Comparison of ENCODE assay signal across 8 mouse cellular contexts in the genomic region with DNA sequence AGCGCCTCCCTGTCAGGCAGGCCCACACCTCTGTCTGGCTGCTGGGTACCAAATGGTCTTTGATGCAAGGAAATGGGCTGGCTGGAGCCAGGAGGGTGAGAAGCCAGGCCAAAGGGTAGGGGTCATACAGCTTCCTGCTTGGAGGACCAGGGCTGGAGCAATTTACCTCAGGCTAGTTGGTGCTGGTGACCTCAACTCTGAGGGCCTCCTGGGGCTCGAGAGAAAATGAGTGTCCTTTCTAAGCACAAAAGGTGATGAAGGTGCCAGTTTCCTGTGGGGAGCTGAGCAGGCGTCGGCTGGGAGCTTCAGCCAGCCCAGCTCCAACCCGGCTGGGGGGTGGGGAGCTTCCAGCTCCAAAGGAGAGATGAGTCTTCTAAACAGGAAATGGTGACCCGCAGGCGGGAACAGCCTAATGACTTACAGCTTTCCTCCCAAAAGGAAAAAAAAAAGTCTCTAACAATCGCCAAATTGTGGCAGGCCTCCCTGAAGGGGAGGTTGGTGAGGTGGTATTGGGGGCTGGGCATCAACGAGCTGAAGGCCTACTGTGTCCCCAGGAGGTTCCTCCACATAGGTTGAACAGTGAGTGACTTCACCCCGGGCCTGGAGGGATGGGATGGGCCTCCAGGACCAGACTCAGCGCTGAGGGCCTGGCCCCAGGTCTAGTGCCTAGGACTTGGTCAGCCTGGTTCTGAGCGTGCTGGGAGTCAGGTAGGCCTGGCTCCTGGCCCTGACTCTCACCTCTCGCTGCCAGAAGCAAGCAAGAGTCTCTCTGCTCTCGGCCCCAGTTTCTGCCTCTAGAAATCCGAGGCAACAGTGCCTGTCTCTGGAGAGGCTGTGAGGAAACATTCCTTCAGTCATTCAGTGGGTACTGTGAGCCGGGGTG. TPM values are rescaled to one million over a fixed set of nuclear protein-coding genes. Genes with fewer than 3 reads are reported as not detected.
DNase-seq lines count a peak whose midpoint lies in the region; ATAC-seq and TF ChIP-seq lines count a peak whose summit lies in the region.

No protein-coding gene starts in this region.

- H3K4me2 ChIP-seq in heart, embryonic 11.5 days = peak overlapping the region; percentile 5; the same call in 1 of the 2 replicates
- H3K4me2 ChIP-seq in lung, embryonic 16.5 days (ENCODE audit: low read depth, low read length) = peak overlapping the region; percentile 89

- peak; percentile 78 for DNase-seq in embryo, embryonic 10 days (ENCODE audit: low spot score)
- peak; percentile 65 for DNase-seq in kidney, adult 9 months
- no peak for DNase-seq in frontal cortex, adult 2 months (ENCODE audit: extremely low spot score in 1 of 2, low spot score in 1 of 2)
- no peak for DNase-seq in cerebellum, adult 11 months
- no peak for DNase-seq in thymus, postnatal 0 days (ENCODE audit: low spot score)

- H3K36me3 ChIP-seq in E14TG2a.4 (ENCODE audit: insufficient read depth, low read length) = peaks cover 6% of the 10 kb centered on the region; the same call in 1 of the 2 replicates
- H3K36me3 ChIP-seq in heart, embryonic 11.5 days (ENCODE audit: control insufficient read depth, insufficient read depth, low read length) = no peaks in the 10 kb centered on the region
- H3K36me3 ChIP-seq in lung, embryonic 16.5 days (ENCODE audit: control insufficient read depth, insufficient read depth, low read length) = peaks cover 6% of the 10 kb centered on the region

- peak overlapping the region; percentile 65 for H3K9ac ChIP-seq in heart, embryonic 11.5 days (ENCODE audit: low read depth, low read length)
- peak overlapping the region; percentile 80 for H3K9ac ChIP-seq in lung, embryonic 16.5 days (ENCODE audit: low read length)

- H3K9me3 ChIP-seq in E14TG2a.4 (ENCODE audit: low read length) = no peaks in the 10 kb centered on the region
- H3K9me3 ChIP-seq in heart, embryonic 11.5 days (replicated peaks; ENCODE audit: control insufficient read depth, low read length) = no peaks in the 10 kb centered on the region
- no peaks in the 10 kb centered on the region for H3K9me3 ChIP-seq in lung, embryonic 16.5 days (ENCODE audit: control insufficient read depth, low read length)

- no peak for ATAC-seq in heart, embryonic 11.5 days (replicated peaks; ENCODE audit: insufficient number of reproducible peaks, low FRiP score, low TSS enrichment)
- peak; percentile 43 for ATAC-seq in lung, embryonic 16.5 days (ENCODE audit: low read depth)

- TF ChIP-seq CTCF in E14TG2a.4 (conservative IDR thresholded peaks at IDR 0.05; ENCODE audit: low read length) = no peak

- H3K4me3 ChIP-seq in E14TG2a.4 (replicated peaks; ENCODE audit: low read length) = peak overlapping the region; percentile 20; the same call in 1 of the 2 replicates
- no peak overlapping the region for H3K4me3 ChIP-seq in heart, embryonic 11.5 days (ENCODE audit: low read depth, low read length)
- H3K4me3 ChIP-seq in lung, embryonic 16.5 days (ENCODE audit: low read length) = peak overlapping the region; percentile 76

- peaks cover 88% of the 10 kb centered on the region for H3K27me3 ChIP-seq in E14TG2a.4 (ENCODE audit: insufficient read depth, low read length)
- H3K27me3 ChIP-seq in heart, embryonic 11.5 days (ENCODE audit: control insufficient read depth, insufficient read depth, low read length) = peaks cover 6% of the 10 kb centered on the region; the same call in 1 of the 2 replicates
- H3K27me3 ChIP-seq in lung, embryonic 16.5 days (ENCODE audit: control insufficient read depth, insufficient read depth, low read depth, low read length) = no peaks in the 10 kb centered on the region

- H3K27ac ChIP-seq in heart, embryonic 11.5 days (ENCODE audit: low read depth, low read length) = peak overlapping the region; percentile 93
- H3K27ac ChIP-seq in lung, embryonic 16.5 days (ENCODE audit: low read length) = peak overlapping the region; percentile 96

- WGBS in heart, embryonic 11.5 days (ENCODE audit: insufficient replicate concordance) = 17% methylated on average over 16 of the region's 16 CpGs
- WGBS in lung, embryonic 16.5 days = 7% methylated on average over 16 of the region's 16 CpGs

- peaks cover 84% of the 10 kb centered on the region for H3K4me1 ChIP-seq in E14TG2a.4 (replicated peaks; ENCODE audit: low read depth, low read length)
- H3K4me1 ChIP-seq in heart, embryonic 11.5 days (ENCODE audit: control insufficient read depth, insufficient read depth, low read length) = peaks cover 52% of the 10 kb centered on the region
- peaks cover 42% of the 10 kb centered on the region for H3K4me1 ChIP-seq in lung, embryonic 16.5 days (replicated peaks; ENCODE audit: control insufficient read depth, insufficient read depth, low read length)

RNA-seq across cellular contexts. Expression of gene Snai1, which starts 5.4 kb away (rescaled TPM):
- 21.1 and 23.1 TPM in 2 replicates for polyA plus RNA-seq in heart, embryonic 11.5 days (2014; fragmentation: Nextera tagmentation; extraction: Ambion mirVana)
- polyA plus RNA-seq in lung, embryonic 16.5 days (2015; fragmentation: Nextera tagmentation; extraction: Ambion mirVana) = 120 and 130 TPM in 2 replicates
- polyA plus RNA-seq in frontal cortex, adult 2 months (2012; rRNA removed) = 2.3 and 3.0 TPM in 2 replicates
- polyA plus RNA-seq in thymus, postnatal 0 days (2015; fragmentation: Nextera tagmentation; extraction: Ambion mirVana) = 2.6 and 3.6 TPM in 2 replicates

RNA-seq across cellular contexts. Expression of gene Spata2, which starts 50.7 kb away (rescaled TPM):
- 12.3 and 13.8 TPM in 2 replicates for polyA plus RNA-seq in heart, embryonic 11.5 days (2014; fragmentation: Nextera tagmentation; extraction: Ambion mirVana)
- 14.8 and 16.2 TPM in 2 replicates for polyA plus RNA-seq in lung, embryonic 16.5 days (2015; fragmentation: Nextera tagmentation; extraction: Ambion mirVana)
- 53.1 and 58.6 TPM in 2 replicates for polyA plus RNA-seq in frontal cortex, adult 2 months (2012; rRNA removed)
- polyA plus RNA-seq in thymus, postnatal 0 days (2015; fragmentation: Nextera tagmentation; extraction: Ambion mirVana) = 17.8 and 19.4 TPM in 2 replicates

RNA-seq across cellular contexts. Expression of gene Rnf114, which starts 50.9 kb away (rescaled TPM):
- 58.9 and 68.6 TPM in 2 replicates for polyA plus RNA-seq in heart, embryonic 11.5 days (2014; fragmentation: Nextera tagmentation; extraction: Ambion mirVana)
- 101 and 113 TPM in 2 replicates for polyA plus RNA-seq in lung, embryonic 16.5 days (2015; fragmentation: Nextera tagmentation; extraction: Ambion mirVana)
- polyA plus RNA-seq in frontal cortex, adult 2 months (2012; rRNA removed) = 104 and 107 TPM in 2 replicates
- polyA plus RNA-seq in thymus, postnatal 0 days (2015; fragmentation: Nextera tagmentation; extraction: Ambion mirVana) = 138 and 145 TPM in 2 replicates

Comparison
In these comparisons a context has a peak if more than half of its experiments do, and no peak if none do; other contexts are left out.
1. DNase-seq: peak in embryo, embryonic 10 days (single experiment) and kidney, adult 9 months (single experiment); none in frontal cortex, adult 2 months (0 of 2), cerebellum, adult 11 months (single experiment) and thymus, postnatal 0 days (single experiment).